Mouse (Mus musculus) liver, embryonic 15.5 days (tissue): ENCODE results near the gene Enpep. TPM values are rescaled to one million over a fixed set of nuclear protein-coding genes. Genes with fewer than 3 reads are reported as not detected.

Experiments
- ATAC-seq: fragments of 200-750 bp; cut with Nextera tagmentation; 2 replicates; pipeline ENCODE4 v1.8.0; 2017; ENCODE audit warnings: moderate number of reproducible peaks, mild to moderate bottlenecking, moderate library complexity; ENCODE audit not compliant: insufficient read depth
- H3K27ac ChIP-seq: fragments of 300-500 bp; sonication (generic); replicated peaks from 2 replicates; pipeline ENCODE4 v1.5.1; 2015; ENCODE audit warnings: mild to moderate bottlenecking, inconsistent platforms
- H3K27me3 ChIP-seq: fragments of 300-500 bp; sonication (generic); 2 replicates; pipeline ENCODE4 v1.6.1; 2015; ENCODE audit warnings: mild to moderate bottlenecking, inconsistent platforms
- H3K36me3 ChIP-seq: fragments of 300-500 bp; sonication (generic); replicated peaks from 2 replicates; pipeline ENCODE4 v1.6.1; 2015; ENCODE audit warnings: moderate library complexity, mild to moderate bottlenecking, inconsistent platforms
- H3K4me1 ChIP-seq: fragments of 300-500 bp; sonication (generic); replicated peaks from 2 replicates; pipeline ENCODE4 v1.6.1; 2015; ENCODE audit warnings: inconsistent platforms
- H3K4me2 ChIP-seq: fragments of 300-500 bp; sonication (generic); 2 replicates; pipeline ENCODE4 v1.6.1; 2015; ENCODE audit warnings: moderate library complexity, mild to moderate bottlenecking, inconsistent platforms
- H3K4me3 ChIP-seq: fragments of 300-500 bp; sonication (generic); replicated peaks from 2 replicates; pipeline ENCODE4 v1.5.1; 2015; ENCODE audit warnings: mild to moderate bottlenecking, inconsistent platforms
- H3K9ac ChIP-seq: fragments of 300-500 bp; sonication (generic); 2 replicates; pipeline ENCODE4 v1.6.1; 2015; ENCODE audit warnings: moderate library complexity, mild to moderate bottlenecking, inconsistent platforms
- H3K9me3 ChIP-seq: fragments of 300-500 bp; sonication (generic); replicated peaks from 2 replicates; pipeline ENCODE4 v1.6.1; 2016; ENCODE audit warnings: inconsistent platforms
- WGBS: fragments of 180-500 bp; shearing (Covaris S2); methylation state at CpG from one replicate; pipeline ENCODE4 v1.1.7; 2015; ENCODE audit warnings: mixed read lengths; ENCODE audit not compliant: insufficient replicate concordance; 5-methylcytosine and 5-hydroxymethylcytosine counted together
- polyA plus RNA-seq: library from polyadenylated mRNA; unstranded; fragments of >200 nt; fragmentation: Nextera tagmentation; extraction: Ambion mirVana; gene quantifications from 2 replicates; pipeline ENCODE4 v1.2.1, GENCODE M21; 2015

Enpep gene
- polyA plus RNA-seq, 1 experiment from 2014 or later, result 4.0 TPM

GRCm38 (mm10) chr3:129220681-129221379 is 111.7 kb downstream of the Enpep start:
- Histone ChIP-seq H3K27me3 (peaks cover 100% of the 10 kb centered on the region), H3K4me1 (no peaks in the 10 kb centered on the region)
- 5% methylated on average over 24 of the region's 24 CpGs for WGBS

GRCm38 (mm10) chr3:129220086-129220670 is 112.3 kb downstream of the Enpep start:
- no peak overlapping the region for H3K4me2 ChIP-seq
- H3K27ac ChIP-seq, result no peak overlapping the region

More at GRCm38 (mm10) chr3:129220681-129221379, 111.7 kb downstream of the Enpep start:
- Histone ChIP-seq H3K9me3 (no peaks in the 10 kb centered on the region), H3K9ac (no peak overlapping the region), H3K27ac (no peak overlapping the region), H3K4me2 (peak overlapping the region; percentile 23; the same call in 1 of the 2 replicates), H3K4me3 (no peak overlapping the region), H3K36me3 (no peaks in the 10 kb centered on the region)
- no peak for ATAC-seq

More at GRCm38 (mm10) chr3:129220086-129220670, 112.3 kb downstream of the Enpep start:
- Histone ChIP-seq H3K9me3 (no peaks in the 10 kb centered on the region), H3K4me1 (no peaks in the 10 kb centered on the region), H3K9ac (no peak overlapping the region), H3K4me3 (no peak overlapping the region), H3K27me3 (peaks cover 100% of the 10 kb centered on the region), H3K36me3 (no peaks in the 10 kb centered on the region)
- 3% methylated on average over 7 of the region's 7 CpGs for WGBS
- ATAC-seq, result no peak

Other genes with a start within 250 kb of the Enpep start
- gene Pitx2, start 132.8 kb downstream of the Enpep start, polyA plus RNA-seq, result 0.64 and 0.90 TPM in 2 replicates
- 10.3 and 12.0 TPM in 2 replicates for gene Elovl6, start 199.6 kb upstream of the Enpep start, polyA plus RNA-seq